Mouse (Mus musculus): Measurements from ENCODE around the gene Klhl8. TPM values are rescaled to one million over a fixed set of nuclear protein-coding genes. Genes with fewer than 3 reads are reported as not detected.

The Klhl8 gene
- polyA plus RNA-seq, 1 experiment from 2014 or later: 5.5 TPM

DNA sequence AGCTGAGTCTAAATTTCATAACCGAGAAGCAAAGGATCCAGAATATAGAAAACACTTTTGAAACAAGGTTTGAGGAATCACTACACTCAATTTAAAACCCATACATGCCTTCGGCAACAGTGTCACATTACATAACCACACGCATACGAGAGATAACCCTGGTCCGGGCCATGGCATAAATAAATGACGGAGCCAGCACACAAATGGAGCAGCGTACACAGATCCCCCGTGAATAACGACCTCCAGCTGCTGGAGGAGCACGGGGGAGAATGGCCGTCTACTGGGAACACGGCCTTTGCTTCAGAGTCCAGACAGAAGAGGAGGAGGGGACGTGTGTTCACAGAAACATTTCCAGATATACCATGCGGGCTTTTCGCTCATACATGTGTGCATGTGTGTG lies 21.3 kb downstream of the Klhl8 start:
- ATAC-seq (no peak), DNase-seq (ENCODE audit: low read depth, low spot score) (no peak)
- in situ Hi-C loops (cut with MboI; ENCODE audit: low pct_unique_long_range_greater_than_20kb): no loop called here
- POLR2A ChIA-PET: interaction anchor here (1.5 kb wide), 1 partner anchor 14 kb away, joined by 4 read pairs; no protein-coding TSS in a partner anchor
- CTCF ChIA-PET: interaction anchor here (1.0 to 2.0 kb wide), 6 partner anchors 13 to 210 kb away, joined by 3 to 7 read pairs (median 4); partner anchors contain the start of gene Klhl8
- H3K27me3 ChIP-seq: no peaks in the 10 kb centered on the region
- no peak for TF ChIP-seq CTCF (IDR thresholded peaks at IDR 0.05)

DNA sequence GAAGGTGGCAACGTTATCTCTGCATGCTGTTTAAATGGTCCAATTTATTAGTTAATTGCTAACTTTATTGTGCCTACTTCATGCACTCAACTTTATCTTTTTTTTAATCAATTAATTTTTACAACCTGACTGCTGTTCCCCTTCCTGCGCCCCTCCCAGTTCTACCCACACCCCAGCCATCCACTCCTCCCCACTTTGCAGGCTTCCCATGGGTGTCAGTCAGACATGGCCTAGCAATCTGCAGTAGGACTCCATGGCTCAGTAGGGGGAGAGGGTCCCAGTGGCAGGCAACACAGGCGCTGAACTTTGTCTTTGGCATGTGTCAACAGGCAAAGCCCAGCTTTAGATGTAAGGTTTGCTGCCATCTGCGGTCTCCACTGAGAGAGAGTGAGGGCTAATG lies 47.3 kb downstream of the Klhl8 start:
- DNase-seq (ENCODE audit: low read depth, low spot score): no peak
- ChIA-PET CTCF (interaction anchor here (0.9 to 1.2 kb wide), 2 partner anchors 12 kb away, joined by 3 read pairs; no protein-coding TSS in a partner anchor), POLR2A (no interaction called here)
- no peak for TF ChIP-seq CTCF (IDR thresholded peaks at IDR 0.05)
- ATAC-seq: no peak
- in situ Hi-C loops (cut with MboI; ENCODE audit: low pct_unique_long_range_greater_than_20kb): no loop called here
- no peaks in the 10 kb centered on the region for H3K27me3 ChIP-seq

DNA sequence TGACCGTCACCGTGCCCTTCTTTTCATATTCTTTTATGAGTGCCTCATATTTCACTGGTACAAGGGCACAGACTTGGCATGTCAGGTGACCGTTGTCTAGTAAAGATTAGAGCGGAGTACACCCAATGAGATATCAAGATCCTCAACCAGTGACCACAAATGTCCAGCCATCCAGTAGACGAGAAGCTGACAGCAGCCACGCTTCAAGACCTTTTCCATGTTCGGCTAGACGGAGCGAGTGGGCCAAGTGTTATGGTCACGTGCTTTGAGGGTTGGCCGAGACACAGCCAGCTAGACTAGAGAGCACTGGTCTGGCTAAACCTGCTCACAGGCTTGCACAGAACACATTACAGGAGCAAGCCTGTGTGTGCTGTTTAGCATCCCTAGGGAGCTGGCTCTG lies 50.4 kb downstream of the Klhl8 start:
- no peak for TF ChIP-seq CTCF (IDR thresholded peaks at IDR 0.05)
- CTCF ChIA-PET: interaction anchor here (1.3 to 1.9 kb wide), 2 partner anchors 26 to 67 kb away, joined by 3 to 5 read pairs; no protein-coding TSS in a partner anchor
- in situ Hi-C loops (cut with MboI; ENCODE audit: low pct_unique_long_range_greater_than_20kb): no loop called here
- POLR2A ChIA-PET: no interaction called here
- no peak for ATAC-seq
- H3K27me3 ChIP-seq: no peaks in the 10 kb centered on the region
- DNase-seq (ENCODE audit: low read depth, low spot score): no peak

DNA sequence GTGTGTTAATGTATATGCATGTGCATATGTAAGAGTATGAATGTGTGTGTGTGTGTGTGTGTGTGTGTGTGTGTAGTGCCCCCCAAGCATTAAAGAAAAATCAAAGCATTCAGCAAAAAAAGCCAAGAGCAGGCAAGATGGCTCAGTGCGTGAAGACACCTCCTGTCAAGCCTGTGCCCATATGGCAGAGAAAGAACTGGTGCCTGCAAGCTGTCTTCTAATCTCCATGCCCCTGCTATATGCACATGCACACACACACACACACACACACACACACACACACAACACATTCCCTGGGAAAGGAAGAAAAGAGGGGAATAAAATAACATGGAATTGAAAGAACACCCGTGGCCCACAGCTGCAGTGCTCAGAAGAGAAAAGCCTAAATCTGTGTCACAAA lies 53.9 kb downstream of the Klhl8 start:
- in situ Hi-C loops (cut with MboI; ENCODE audit: low pct_unique_long_range_greater_than_20kb): no loop called here
- no peak for TF ChIP-seq CTCF (IDR thresholded peaks at IDR 0.05)
- H3K27me3 ChIP-seq: no peaks in the 10 kb centered on the region
- POLR2A ChIA-PET: interaction anchor here (0.5 kb wide), 1 partner anchor 165 kb away, joined by 3 read pairs; no protein-coding TSS in a partner anchor
- DNase-seq (ENCODE audit: low read depth, low spot score) (no peak), ATAC-seq (no peak)
- CTCF ChIA-PET: interaction anchor here (0.8 to 4.1 kb wide), 12 partner anchors 7 to 81 kb away, joined by 3 to 31 read pairs (median 4); no protein-coding TSS in a partner anchor

DNA sequence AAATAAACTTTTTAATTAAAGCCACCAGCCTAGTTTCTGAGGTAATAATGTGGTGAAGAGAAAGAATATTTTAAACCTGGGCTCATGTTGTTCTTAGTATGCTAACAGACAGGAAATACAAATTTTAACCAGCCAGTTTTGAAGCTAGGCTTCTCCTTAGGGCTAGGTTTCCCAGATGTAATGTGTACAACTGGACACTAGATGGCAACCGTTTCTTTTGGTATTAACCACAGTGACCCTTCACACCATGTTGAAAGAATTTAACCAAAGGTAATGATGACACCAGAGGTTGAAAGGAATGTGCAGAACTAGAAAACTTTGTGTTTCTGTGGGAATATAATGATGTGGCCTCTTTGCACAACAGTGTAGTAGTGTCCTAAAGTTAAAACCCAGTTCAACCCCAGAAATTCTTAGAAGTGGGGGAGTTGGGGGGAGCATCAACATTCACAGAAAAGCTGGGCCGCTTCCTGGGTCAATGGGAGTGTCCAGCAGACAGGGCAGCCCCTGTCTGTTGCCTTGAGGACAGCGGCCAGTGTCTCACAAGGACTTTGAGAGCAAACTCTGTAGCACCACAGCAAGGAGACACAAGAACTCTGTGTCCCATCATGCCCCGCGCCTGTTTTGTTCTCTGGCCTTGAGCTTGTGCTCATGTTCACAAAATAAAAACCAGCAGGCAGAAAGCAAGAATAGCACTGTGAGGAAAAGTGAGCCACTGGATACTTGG lies 54.6 kb downstream of the Klhl8 start:
- CTCF ChIA-PET: interaction anchor here (0.7 to 4.1 kb wide), 16 partner anchors 8 to 82 kb away, joined by 3 to 31 read pairs (median 4); no protein-coding TSS in a partner anchor
- TF ChIP-seq CTCF (IDR thresholded peaks at IDR 0.05): no peak
- in situ Hi-C loops (cut with MboI; ENCODE audit: low pct_unique_long_range_greater_than_20kb): no loop called here
- ATAC-seq (peak; percentile 66), DNase-seq (ENCODE audit: low read depth, low spot score) (no peak)
- H3K27me3 ChIP-seq: no peaks in the 10 kb centered on the region
- POLR2A ChIA-PET: interaction anchor here (0.5 kb wide), 1 partner anchor 165 kb away, joined by 3 read pairs; no protein-coding TSS in a partner anchor

DNA sequence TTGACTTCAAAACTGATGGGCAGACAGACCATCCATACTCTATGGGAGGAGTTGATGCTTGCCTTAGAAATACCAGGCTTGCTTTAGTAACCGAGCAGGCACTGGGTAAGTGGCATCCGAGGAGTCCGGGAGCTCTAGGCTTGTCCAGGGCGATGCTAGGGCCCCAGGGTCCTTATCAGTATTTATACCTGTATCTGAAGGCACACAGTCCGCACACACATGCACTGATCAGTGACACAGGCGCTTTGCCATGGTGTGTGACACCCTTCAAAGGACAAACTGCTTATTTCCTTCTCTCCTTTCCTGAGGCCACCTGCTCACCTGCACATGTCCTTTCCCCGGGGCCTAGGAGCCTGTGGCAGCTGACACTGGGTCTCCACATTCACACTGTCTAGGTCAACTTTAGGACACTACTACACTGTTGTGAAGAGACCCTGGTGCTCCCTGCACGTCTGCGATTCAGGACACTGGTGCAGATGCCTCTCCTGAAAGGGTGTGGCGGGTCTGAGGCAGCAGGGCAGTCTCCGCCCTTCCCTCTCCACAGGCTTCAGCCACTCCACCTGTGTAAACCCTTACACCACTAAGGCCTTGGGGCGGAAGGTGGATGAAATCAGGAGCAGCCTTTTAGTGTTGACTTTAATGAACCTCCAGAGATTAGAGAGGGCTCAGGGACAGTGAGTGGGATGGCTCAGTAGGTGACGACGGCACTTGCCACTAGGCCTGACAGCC lies 55.4 kb downstream of the Klhl8 start:
- no peaks in the 10 kb centered on the region for H3K27me3 ChIP-seq
- no peak for ATAC-seq
- ChIA-PET CTCF (interaction anchor here (0.8 to 4.1 kb wide), 10 partner anchors 8 to 72 kb away, joined by 3 to 31 read pairs (median 4); no protein-coding TSS in a partner anchor), POLR2A (no interaction called here)
- in situ Hi-C loops (cut with MboI; ENCODE audit: low pct_unique_long_range_greater_than_20kb): no loop called here
- no peak for DNase-seq (ENCODE audit: low read depth, low spot score)
- TF ChIP-seq CTCF (IDR thresholded peaks at IDR 0.05): no peak

DNA sequence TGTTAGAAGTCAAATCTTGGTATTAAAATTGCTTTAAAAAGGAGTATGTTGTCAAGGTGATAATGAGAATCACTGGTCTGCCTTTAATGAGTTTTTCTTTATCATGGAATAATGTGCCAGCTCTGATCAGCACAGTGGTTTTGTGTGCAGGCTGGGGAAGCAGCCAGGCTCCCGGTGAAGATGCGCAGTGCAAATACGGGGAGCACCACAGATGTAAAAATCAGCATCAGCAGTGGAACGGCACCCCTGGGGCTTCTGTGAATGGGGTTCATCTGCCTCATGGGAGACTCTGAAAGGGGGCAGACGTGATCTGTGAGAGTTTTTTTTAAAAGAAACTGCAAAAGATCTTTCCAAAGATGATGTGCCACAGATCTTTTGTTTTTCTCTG lies 56.3 kb downstream of the Klhl8 start:
- TF ChIP-seq CTCF (IDR thresholded peaks at IDR 0.05): no peak
- ChIA-PET POLR2A (no interaction called here), CTCF (interaction anchor here (1.1 to 1.5 kb wide), 3 partner anchors 18 to 174 kb away, joined by 3 to 5 read pairs (median 3); no protein-coding TSS in a partner anchor)
- H3K27me3 ChIP-seq: no peaks in the 10 kb centered on the region
- no peak for DNase-seq (ENCODE audit: low read depth, low spot score)
- in situ Hi-C loops (cut with MboI; ENCODE audit: low pct_unique_long_range_greater_than_20kb): no loop called here
- no peak for ATAC-seq

DNA sequence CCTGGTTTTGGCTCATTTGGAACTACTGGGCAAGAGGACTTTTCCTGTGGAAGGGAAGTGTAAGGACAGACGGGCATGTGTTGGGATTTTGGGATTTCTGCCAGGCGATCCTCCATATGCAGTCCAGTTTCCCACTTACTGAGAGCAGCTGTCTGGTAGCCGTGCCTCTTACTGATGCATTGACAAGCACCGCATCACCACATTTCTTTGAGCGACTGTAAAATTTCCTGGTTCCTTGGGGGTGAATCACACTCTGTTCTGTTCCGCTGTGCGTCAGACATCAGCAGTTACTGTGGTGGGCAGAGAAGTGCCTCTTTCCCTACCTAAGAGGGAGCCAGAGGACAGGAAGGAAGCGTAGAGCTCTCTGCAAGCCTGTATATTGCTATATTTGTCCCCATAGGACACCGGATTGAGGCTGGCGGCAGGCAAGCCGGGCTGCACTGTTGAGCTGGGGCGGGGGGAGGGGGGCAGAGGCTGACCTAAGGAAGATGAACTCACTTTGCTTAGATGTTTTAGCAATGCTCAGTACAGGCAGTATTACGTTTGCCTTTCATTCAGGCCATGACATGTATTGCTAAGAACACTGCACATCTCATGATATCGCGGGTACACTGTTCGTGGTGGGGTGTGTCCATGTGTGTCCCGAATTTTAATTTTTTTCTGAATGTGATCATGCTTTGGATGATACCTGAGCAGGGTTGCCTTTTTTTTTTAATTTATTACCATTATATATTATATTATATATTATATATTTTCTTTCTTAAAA lies 56.8 kb downstream of the Klhl8 start:
- ChIA-PET POLR2A (no interaction called here), CTCF (interaction anchor here (1.1 to 1.5 kb wide), 3 partner anchors 18 to 174 kb away, joined by 3 to 5 read pairs (median 3); no protein-coding TSS in a partner anchor)
- no peak for TF ChIP-seq CTCF (IDR thresholded peaks at IDR 0.05)
- DNase-seq (ENCODE audit: low read depth, low spot score) (no peak), ATAC-seq (peak; percentile 61)
- in situ Hi-C loops (cut with MboI; ENCODE audit: low pct_unique_long_range_greater_than_20kb): no loop called here
- no peaks in the 10 kb centered on the region for H3K27me3 ChIP-seq

DNA sequence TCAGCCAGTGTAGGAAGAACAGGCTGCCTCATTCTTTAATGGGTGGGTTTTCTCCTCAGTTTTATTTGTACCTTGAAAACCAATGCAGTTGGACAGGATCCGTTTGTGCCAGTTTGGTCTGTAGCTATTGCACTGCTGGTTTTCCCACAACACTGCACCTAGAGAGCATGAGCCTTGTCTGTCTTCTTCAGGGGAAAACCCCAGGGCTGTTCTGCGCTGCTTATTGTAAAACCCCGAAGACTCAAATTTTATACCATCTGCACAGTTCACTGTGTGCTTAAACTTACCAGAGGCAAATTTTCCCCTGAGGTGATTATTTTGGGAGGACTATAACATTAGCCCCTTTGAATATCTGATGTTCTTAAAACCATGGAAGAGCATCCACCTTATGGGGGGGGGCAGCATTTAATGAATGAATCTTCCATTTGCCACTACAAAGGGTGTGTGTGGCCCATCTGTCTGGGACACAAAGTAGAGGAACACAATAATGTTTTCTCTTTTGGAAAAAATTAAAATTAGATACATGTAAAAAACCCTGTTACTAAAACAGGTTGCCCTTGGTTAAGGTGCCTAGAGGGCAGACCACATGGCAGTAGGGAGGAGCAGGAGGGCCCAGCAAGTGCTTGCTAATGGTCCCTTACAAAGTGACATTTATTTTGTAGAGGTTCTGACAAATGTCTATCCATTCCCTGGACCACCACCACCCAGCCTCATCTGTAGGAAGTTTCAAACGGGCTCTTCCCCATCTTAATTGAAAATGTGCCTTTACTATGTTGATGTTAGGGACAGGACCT lies 58.1 kb downstream of the Klhl8 start:
- POLR2A ChIA-PET: no interaction called here
- no peak for TF ChIP-seq CTCF (IDR thresholded peaks at IDR 0.05)
- in situ Hi-C loops (cut with MboI; ENCODE audit: low pct_unique_long_range_greater_than_20kb): no loop called here
- no peak for DNase-seq (ENCODE audit: low read depth, low spot score)
- CTCF ChIA-PET: interaction anchor here (1.4 to 1.5 kb wide), 2 partner anchors 74 to 172 kb away, joined by 3 to 5 read pairs; no protein-coding TSS in a partner anchor
- ATAC-seq: no peak
- no peaks in the 10 kb centered on the region for H3K27me3 ChIP-seq
